Mouse (Mus musculus) erythroblast, embryonic 14.5 days (primary cell): ENCODE measurements around the gene Klhdc8b. TPM values are rescaled to one million over a fixed set of nuclear protein-coding genes. Genes with fewer than 3 reads are reported as not detected.

Experiments used
- H3K27me3 ChIP-seq: 2 replicates; pipeline ENCODE4 v1.6.1; 2012; ENCODE audit warnings: inconsistent platforms; ENCODE audit not compliant: control insufficient read depth
- H3K36me3 ChIP-seq: 2 replicates; pipeline ENCODE4 v1.6.1; 2012; ENCODE audit warnings: mild to moderate bottlenecking, inconsistent platforms; ENCODE audit not compliant: control insufficient read depth
- H3K4me1 ChIP-seq: 2 replicates; pipeline ENCODE4 v1.6.1; 2012; ENCODE audit warnings: inconsistent platforms; ENCODE audit not compliant: control insufficient read depth
- H3K4me3 ChIP-seq: replicated peaks from 2 replicates; pipeline ENCODE3; 2012; ENCODE audit warnings: moderate library complexity, mild to moderate bottlenecking, inconsistent platforms
- H3K9me3 ChIP-seq: 2 replicates; pipeline ENCODE4 v1.6.1; 2012; ENCODE audit warnings: low read length, inconsistent platforms, mixed read lengths; ENCODE audit not compliant: control insufficient read depth
- GATA1 ChIP-seq: IDR thresholded peaks from 2 replicates; pipeline ENCODE4 v1.6.1; 2012; ENCODE audit warnings: low read length, inconsistent platforms, mixed read lengths
- TAL1 ChIP-seq: IDR thresholded peaks from 3 replicates; pipeline ENCODE4 v1.6.1; 2012; ENCODE audit warnings: low read length, inconsistent platforms, mixed read lengths
- polyA plus RNA-seq: library from polyadenylated mRNA; stranded (reverse); fragments of >175 nt; gene quantifications from 2 replicates; pipeline ENCODE4 v1.2.3, GENCODE M21; 2012

The Klhdc8b gene
- polyA plus RNA-seq, 1 experiment, result 1.8 TPM

DNA sequence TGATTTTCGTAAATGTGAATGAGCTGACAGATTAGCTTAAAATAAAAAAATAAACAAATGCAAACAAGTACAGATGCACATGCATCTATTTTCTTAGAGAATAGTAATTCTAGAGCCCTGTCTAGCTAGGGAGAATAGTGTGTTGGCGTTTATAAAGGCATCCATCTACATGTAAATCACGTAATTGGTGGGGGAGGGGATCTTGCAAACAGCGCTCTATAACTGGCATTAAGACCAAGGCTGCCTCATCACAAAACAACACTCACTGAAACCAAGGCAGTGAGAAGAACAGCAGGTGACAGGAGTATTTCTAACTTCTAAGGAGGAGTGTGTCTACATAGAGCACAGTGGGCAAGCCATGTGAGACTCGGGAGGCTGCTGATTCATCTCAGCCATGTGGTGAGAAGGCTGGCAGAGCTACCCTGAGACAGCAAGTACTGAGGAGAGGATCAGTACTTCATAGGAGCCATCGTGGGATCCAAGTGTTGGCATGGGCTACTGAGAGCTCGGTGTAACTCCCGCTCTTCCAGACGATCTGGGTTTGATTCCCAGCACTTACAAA lies 49.9 kb downstream of the Klhdc8b start:
- no peaks in the 10 kb centered on the region for H3K36me3 ChIP-seq
- H3K4me3 ChIP-seq, result no peak overlapping the region
- no peaks in the 10 kb centered on the region for H3K27me3 ChIP-seq
- H3K4me1 ChIP-seq, result no peaks in the 10 kb centered on the region; the same call in 1 of the 2 replicates
- no peaks in the 10 kb centered on the region for H3K9me3 ChIP-seq
- TF ChIP-seq TAL1, result no peak
- TF ChIP-seq GATA1, result no peak

DNA sequence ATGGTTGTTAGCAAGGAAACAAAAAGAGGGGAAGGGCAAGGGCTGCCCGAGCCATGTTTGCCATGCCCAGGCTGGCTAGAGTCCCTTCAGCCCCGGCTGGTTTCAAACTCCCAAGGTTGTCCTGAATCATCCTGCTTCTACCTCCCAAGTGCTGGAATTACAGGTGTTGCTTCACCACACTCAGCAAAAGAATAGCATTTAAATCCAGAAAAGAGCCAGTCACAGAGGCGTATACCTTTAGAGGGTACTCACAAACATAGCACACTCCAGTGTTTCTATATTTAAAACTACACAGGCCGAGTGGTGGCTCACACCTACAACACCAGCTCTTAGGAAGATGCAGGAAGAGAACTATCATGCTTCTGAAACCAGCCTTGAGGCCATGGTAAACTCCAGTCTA lies 51.8 kb downstream of the Klhdc8b start:
- H3K36me3 ChIP-seq, result no peaks in the 10 kb centered on the region
- H3K27me3 ChIP-seq, result no peaks in the 10 kb centered on the region
- TF ChIP-seq GATA1 (no peak), TAL1 (no peak)
- peaks cover 4% of the 10 kb centered on the region for H3K4me1 ChIP-seq
- no peak overlapping the region for H3K4me3 ChIP-seq
- H3K9me3 ChIP-seq, result no peaks in the 10 kb centered on the region

- no peaks in the 10 kb centered on the region for H3K9me3 ChIP-seq
- no peak overlapping the region for H3K4me3 ChIP-seq
- peaks cover 7% of the 10 kb centered on the region for H3K4me1 ChIP-seq
- H3K27me3 ChIP-seq, result no peaks in the 10 kb centered on the region
- no peak for TF ChIP-seq GATA1
- no peak for TF ChIP-seq TAL1
- H3K36me3 ChIP-seq, result no peaks in the 10 kb centered on the region
Measured at GRCm38 (mm10) chr9:108404451-108404850, 56.9 kb downstream of the Klhdc8b start.

DNA sequence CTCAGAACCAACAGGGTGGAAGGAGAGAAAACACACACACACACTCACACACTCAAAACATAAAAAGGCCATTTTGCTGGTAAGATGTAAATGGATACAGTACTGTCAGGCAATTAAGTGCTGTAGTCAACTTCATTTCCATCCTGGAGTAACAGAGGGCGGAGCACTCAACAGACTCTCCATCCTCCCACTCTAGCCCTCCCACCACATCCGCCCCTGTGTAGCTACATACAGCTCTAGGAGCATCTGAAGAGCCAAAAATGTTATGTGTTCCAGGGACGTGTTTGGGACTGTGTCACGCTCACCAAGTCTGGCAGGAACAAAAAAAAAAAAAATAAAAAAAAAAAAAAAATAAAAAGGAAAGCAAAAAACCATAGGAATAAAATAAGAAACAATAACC lies 58.3 kb downstream of the Klhdc8b start:
- Histone ChIP-seq H3K27me3 (no peaks in the 10 kb centered on the region), H3K9me3 (no peaks in the 10 kb centered on the region), H3K36me3 (no peaks in the 10 kb centered on the region; the same call in 1 of the 2 replicates), H3K4me1 (peaks cover 7% of the 10 kb centered on the region), H3K4me3 (no peak overlapping the region)
- TF ChIP-seq GATA1 (no peak), TAL1 (no peak)

DNA sequence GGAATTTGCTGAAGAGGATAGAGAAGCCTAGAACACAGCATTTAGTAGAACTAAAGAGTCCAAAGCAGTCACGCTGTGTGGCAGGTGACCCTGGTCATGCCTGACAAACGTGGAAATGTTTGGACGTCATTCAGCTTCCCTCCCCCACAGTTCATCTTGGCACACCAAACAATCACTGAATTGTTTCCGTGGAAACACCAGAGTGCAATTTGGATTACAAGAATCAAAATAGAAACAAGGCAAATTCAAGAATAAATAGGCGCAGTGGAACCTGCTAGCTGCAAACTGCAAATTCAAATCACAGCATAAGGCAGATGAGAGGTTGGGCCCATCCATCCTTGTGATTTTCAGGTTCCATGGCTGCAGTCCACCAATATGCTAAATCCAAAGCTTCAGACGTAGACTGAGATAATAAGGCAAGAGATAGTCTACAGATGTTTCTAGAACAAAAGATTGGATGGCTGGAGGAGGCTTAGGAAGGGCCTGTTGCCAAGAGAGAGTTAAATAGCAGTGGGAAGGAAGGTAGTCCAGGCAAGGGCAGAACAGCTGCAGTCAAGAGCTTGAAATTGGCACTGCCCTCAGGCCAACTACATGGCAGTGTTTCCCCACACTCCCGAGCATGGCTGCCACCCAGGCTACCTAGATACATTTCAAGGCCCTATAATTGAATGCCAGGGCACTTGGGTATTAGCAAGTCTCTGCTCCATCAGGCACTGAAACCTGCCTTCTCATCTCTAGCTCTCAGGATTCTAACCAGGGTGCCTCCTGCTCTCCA lies 60.0 kb downstream of the Klhdc8b start:
- TF ChIP-seq GATA1 (no peak), TAL1 (no peak)
- no peaks in the 10 kb centered on the region for H3K9me3 ChIP-seq
- peaks cover 7% of the 10 kb centered on the region for H3K4me1 ChIP-seq
- H3K27me3 ChIP-seq, result no peaks in the 10 kb centered on the region
- peaks cover 3% of the 10 kb centered on the region; the same call in 1 of the 2 replicates for H3K36me3 ChIP-seq
- no peak overlapping the region for H3K4me3 ChIP-seq

DNA sequence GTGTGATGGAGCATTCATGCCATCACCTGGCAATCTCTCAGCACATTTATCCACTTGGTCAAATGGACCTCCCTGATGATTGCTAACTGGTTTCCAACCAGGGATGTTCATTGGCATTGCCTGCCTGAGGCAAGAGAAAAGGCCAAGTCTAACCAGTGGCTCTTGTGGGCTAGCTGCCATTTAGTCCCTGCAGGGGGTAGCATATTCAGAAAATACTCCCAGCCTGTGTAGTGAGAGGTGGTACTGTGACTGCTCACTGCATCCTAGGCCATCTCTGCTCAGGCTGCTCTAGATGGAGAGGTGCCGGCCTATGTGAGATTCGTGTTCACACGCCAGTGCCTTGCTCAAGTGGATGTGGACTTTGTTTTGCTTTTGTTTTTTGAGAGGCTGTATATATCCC lies 63.1 kb downstream of the Klhdc8b start:
- Histone ChIP-seq H3K4me3 (no peak overlapping the region), H3K4me1 (no peaks in the 10 kb centered on the region; the same call in none of the 2 replicates), H3K27me3 (no peaks in the 10 kb centered on the region), H3K36me3 (peaks cover 16% of the 10 kb centered on the region), H3K9me3 (no peaks in the 10 kb centered on the region)
- no peak for TF ChIP-seq GATA1
- no peak for TF ChIP-seq TAL1

Other genes with a start within 250 kb of the Klhdc8b start
- gene Dag1, start 197.6 kb downstream of the Klhdc8b start, polyA plus RNA-seq, result 0.67 and 0.75 TPM in 2 replicates
- gene Nicn1, start 171.2 kb downstream of the Klhdc8b start, polyA plus RNA-seq, result not detected in 2 replicates
- gene Amt, start 164.7 kb downstream of the Klhdc8b start, polyA plus RNA-seq, result not detected in 2 replicates
- 12.9 and 13.9 TPM in 2 replicates for gene Rhoa, start 155.5 kb downstream of the Klhdc8b start, polyA plus RNA-seq
- 0.16 TPM in 2 replicates for gene Tcta, start 155.4 kb downstream of the Klhdc8b start, polyA plus RNA-seq
- 533 and 609 TPM in 2 replicates for gene Gpx1, start 122.7 kb downstream of the Klhdc8b start, polyA plus RNA-seq
- gene Usp4, start 113.7 kb downstream of the Klhdc8b start, polyA plus RNA-seq, result 16.0 and 23.8 TPM in 2 replicates
- gene 1700102P08Rik, start 68.8 kb downstream of the Klhdc8b start, polyA plus RNA-seq, result 0.88 and 0.93 TPM in 2 replicates
- gene Ccdc36, start 33.1 kb downstream of the Klhdc8b start, polyA plus RNA-seq, result not detected in 2 replicates
- gene BC048562, start 25.1 kb downstream of the Klhdc8b start, polyA plus RNA-seq, result not detected in 2 replicates
- gene Ccdc71, start 1.1 kb downstream of the Klhdc8b start, polyA plus RNA-seq, result 1.1 and 1.4 TPM in 2 replicates
- 0.02 and 0.05 TPM in 2 replicates for gene Lamb2, start 18.2 kb upstream of the Klhdc8b start, polyA plus RNA-seq
- gene Usp19, start 29.0 kb upstream of the Klhdc8b start, polyA plus RNA-seq, result 10.7 and 11.0 TPM in 2 replicates
- 5.3 and 5.9 TPM in 2 replicates for gene Qars, start 46.1 kb upstream of the Klhdc8b start, polyA plus RNA-seq
- gene Qrich1, start 55.2 kb upstream of the Klhdc8b start, polyA plus RNA-seq, result 3.5 TPM in 2 replicates
- gene Impdh2, start 98.7 kb upstream of the Klhdc8b start, polyA plus RNA-seq, result 4.0 and 4.4 TPM in 2 replicates
- 1.1 and 4.7 TPM in 2 replicates for gene Ndufaf3, start 105.9 kb upstream of the Klhdc8b start, polyA plus RNA-seq
- 6.0 and 7.1 TPM in 2 replicates for gene Dalrd3, start 108.3 kb upstream of the Klhdc8b start, polyA plus RNA-seq
- 0.24 and 0.45 TPM in 2 replicates for gene Wdr6, start 117.2 kb upstream of the Klhdc8b start, polyA plus RNA-seq
- gene P4htm, start 136.1 kb upstream of the Klhdc8b start, polyA plus RNA-seq, result 0.02 and 0.03 TPM in 2 replicates
- gene Arih2, start 187.8 kb upstream of the Klhdc8b start, polyA plus RNA-seq, result 18.7 and 20.5 TPM in 2 replicates
- 0.12 and 0.26 TPM in 2 replicates for gene Slc25a20, start 200.5 kb upstream of the Klhdc8b start, polyA plus RNA-seq
- gene Prkar2a, start 227.7 kb upstream of the Klhdc8b start, polyA plus RNA-seq, result 0.15 and 0.21 TPM in 2 replicates